Mouse (Mus musculus) CH12.LX (cell line): ENCODE results near the gene Pik3ca.

Source experiments
- KAT2A ChIP-seq: IDR thresholded peaks from 2 replicates; pipeline ENCODE4 v1.6.1; 2012; ENCODE audit warnings: low read length, improper control_type of control experiment, inconsistent platforms; ENCODE audit not compliant: insufficient replicate concordance
- NRF1 ChIP-seq: IDR thresholded peaks from 2 replicates; pipeline ENCODE4 v1.6.1; 2014; ENCODE audit warnings: low read depth, mild to moderate bottlenecking, inconsistent platforms, low read length, improper control_type of control experiment, moderate library complexity

GRCm38 (mm10) chr3:32509496-32510374 lies 112.3 kb downstream of the Pik3ca start, which contains the start of gene Zfp639:
- no peak for TF ChIP-seq NRF1
- no peak for TF ChIP-seq KAT2A
